Mouse (Mus musculus): Measurements from ENCODE around the gene Zfp853. TPM values are rescaled to one million over a fixed set of nuclear protein-coding genes. Genes with fewer than 3 reads are reported as not detected.

Gene Zfp853
- total RNA-seq (2023): under 1 TPM in 1 of 2 experiments, not detected in 1; 0.22 TPM

DNA sequence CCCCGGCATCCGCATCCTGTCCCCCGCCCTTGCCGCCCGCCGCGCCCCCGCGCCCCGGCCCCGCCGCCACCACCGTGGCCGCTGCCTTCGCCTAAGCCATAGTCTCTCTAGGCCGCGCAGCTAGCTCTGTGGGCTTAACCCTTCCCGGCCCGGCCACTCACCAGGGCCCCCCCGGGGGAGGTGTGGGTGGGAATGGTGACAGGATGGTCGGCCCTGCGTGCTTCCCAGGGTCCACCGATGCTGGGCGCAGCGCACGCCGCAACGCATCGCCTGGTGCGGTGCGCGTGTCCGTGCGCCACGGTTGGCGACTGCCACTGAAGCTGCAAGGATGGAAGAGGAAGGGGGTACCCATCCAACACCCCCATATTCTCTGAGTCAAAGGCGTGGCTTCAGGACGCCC lies at the start of gene Zfp853:
Zfp853 (minus strand) TSS at position 220 of the 400 bp plus-strand sequence.

DNA sequence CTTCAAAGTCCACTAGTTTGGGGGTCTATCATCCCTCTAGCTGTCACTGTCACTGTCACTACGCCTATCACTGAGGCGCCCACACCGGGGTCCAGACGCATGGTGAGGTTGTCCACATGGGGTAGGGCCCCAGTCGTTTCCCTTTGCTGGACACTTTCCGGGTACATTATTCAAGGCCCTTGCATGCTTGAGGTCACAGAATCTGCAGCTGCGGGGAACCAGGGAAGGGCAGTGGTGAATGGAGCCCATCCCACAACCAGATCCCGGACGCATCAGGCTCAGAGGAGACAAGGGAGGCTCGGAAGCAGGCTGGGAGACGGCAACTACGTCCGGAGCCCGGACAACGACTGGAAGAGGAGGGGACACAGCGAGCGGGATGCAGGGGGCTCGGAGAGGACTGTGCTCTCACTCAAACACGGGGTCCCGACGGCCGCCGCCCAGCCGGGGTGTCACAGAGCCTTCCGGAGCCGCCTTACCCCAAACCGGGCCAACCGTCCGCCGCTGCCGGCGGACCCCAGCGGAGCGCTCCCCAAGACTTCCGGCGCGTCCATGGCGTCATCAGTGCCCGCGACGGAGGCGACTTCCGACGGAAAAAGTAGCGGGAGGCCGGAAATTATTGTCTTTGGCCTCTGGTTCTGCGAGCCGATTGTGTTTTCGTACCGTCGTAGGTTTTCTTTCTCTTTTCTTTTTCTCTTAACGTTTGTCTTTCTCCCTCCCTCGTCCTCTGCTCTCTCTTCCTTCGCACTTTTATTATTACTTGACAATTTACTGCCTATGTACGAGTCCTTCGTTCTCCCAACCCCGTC lies 35.5 kb upstream of the Zfp853 start, which contains the start of gene Zdhhc4:
Zdhhc4 (minus strand) TSS at position 567 of the 806 bp plus-strand sequence.

DNA sequence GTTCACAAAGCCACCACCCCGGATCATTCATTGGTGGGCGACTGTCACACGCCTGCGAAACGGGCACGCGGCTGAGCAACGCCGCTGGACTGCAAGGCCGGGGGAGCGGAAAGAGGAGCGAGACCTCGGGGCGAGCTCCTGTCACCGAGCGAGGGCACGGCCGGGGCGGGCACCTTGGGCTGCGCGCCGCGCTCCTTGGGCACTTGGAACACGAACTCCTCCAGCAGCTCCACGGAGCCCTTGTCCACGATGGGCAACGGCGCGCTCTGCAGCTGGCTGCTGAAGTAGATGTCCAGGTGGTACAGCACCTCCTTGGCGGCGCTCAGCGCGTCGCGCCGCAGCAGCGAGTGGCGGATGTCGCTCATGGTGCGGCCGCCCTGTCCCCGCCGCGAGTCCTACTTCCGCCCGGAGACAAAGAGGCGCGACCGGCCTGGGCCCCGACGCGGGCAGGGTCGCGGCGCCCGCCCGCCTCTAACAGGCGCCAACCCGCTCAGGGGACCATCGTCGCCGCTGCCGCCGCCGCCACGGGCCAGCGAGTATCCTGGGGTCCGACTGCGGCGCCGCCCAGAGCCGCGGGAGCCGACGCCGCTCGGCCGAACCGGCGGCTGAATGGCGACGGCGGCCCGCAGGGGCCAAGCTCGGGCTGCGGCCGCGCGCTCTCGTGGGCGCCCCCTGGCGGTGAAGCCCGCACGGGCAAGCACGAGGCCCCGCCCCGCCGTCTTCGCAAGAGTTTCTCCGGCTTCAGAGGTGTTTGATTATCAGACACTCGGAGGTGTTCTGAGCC lies 21.5 kb upstream of the Zfp853 start, which contains the start of gene E130309D02Rik:
E130309D02Rik (minus strand) TSS at position 631 of the 784 bp plus-strand sequence.

DNA sequence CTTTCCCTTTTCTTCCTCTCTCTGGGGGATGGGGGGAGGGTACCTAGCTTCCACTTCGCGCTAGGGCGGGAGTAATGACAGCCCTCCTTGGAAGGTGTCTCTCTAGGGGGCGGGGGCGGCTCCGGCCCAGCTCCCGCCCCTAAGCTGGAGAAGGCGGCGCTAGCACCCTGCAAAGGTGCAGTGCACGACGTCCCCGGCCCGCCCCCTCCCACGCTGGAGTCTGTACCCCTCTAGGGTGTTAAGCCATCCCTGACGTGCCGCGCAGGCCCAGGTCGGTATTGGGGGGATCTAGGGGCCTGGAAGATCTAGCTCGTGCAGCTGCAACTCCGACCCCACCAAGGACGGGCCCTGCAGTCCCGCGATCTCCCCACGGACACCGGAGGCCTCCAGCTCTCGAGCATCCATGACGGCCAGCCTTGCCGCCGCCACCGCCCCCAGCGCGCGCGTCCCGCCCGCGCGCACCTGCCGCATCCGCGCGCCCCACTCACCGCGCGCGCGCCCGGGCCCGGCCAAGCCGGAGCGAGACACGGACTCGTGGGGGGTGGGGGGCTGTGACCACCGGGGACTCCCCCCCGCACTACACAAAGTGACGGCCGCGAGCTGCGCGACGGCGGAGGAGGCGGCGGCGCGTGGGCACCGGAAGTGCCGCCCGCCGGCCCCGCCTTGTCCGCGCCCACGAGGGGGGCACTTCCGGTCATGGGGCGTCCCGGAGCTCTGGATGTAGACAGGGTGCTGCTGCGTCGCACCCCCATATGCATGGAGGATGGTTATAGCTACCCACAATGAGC lies 23.9 kb downstream of the Zfp853 start, which contains the start of gene Zfp316:
Zfp316 (minus strand) TSS at position 660 of the 788 bp plus-strand sequence.

Other genes with a start within 250 kb of the Zfp853 start
- gene Rnf216, start 180.6 kb downstream of the Zfp853 start, total RNA-seq (2023): 10 to 100 TPM; 50.3 to 54.8 TPM
- gene Olfr718-ps1, start 146.0 kb downstream of the Zfp853 start, total RNA-seq (2023): under 1 TPM; 0.35 to 0.44 TPM
- 1 to 10 TPM; 3.8 to 4.0 TPM for gene Rbak, start 112.8 kb downstream of the Zfp853 start, total RNA-seq (2023)
- gene Spdye4b, start 112.6 kb downstream of the Zfp853 start, total RNA-seq (2023): not detected
- not detected for gene Spdye4a, start 66.7 kb downstream of the Zfp853 start, total RNA-seq (2023)
- gene Zfp12, start 58.5 kb downstream of the Zfp853 start, total RNA-seq (2023): 1 to 10 TPM; 3.8 to 4.3 TPM
- 1 to 10 TPM; 1.1 to 1.3 TPM for gene Zfp316, start 23.6 kb downstream of the Zfp853 start, total RNA-seq (2023)
- gene E130309D02Rik, start 21.7 kb upstream of the Zfp853 start, total RNA-seq (2023): 10 to 100 TPM; 16.8 to 21.0 TPM
- gene Zdhhc4, start 35.6 kb upstream of the Zfp853 start, total RNA-seq (2023): 10 to 100 TPM; 37.5 to 39.4 TPM
- gene Grid2ip, start 63.7 kb upstream of the Zfp853 start, total RNA-seq (2023): not detected
- 10 to 100 TPM; 47.7 to 48.6 TPM for gene Kdelr2, start 110.2 kb upstream of the Zfp853 start, total RNA-seq (2023)
- gene Daglb, start 171.0 kb upstream of the Zfp853 start, total RNA-seq (2023): 10 to 100 TPM; 26.3 to 26.5 TPM
- 100 to 1,000 TPM; 383 to 393 TPM for gene Rac1, start 234.4 kb upstream of the Zfp853 start, total RNA-seq (2023)

Measured in neutrophil, adult 83 days (primary cell).